Mouse (Mus musculus) T-helper 1 cell (primary cell): Measurements from ENCODE around the gene Hic1.

Experiments
- in situ Hi-C: fragments of 300-600 bp; cut with MboI, MseI; formaldehyde crosslinking; loops from one replicate; pipeline ENCODE4 v1.15.1; 2025; ENCODE audit warnings: high pct_unique_total_duplicates

Hic1 gene

DNA sequence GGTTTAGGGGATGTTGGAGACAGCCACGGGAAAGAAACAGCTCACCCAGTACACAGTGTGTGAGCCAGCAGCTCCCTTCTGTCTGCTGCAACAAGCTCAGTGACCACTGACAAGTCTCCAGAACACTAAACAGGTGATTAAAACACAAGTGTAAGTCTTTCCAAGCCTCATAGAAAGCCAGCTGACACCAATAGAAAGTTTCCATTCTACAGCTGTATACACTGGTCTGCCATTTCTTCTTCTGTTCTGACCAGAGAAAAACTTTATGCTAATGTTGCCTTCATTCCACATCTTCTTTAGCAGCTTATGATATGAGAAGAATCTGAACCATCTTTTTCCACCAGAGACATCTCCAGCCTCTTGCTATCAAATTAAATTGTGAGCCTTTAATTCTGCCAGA is 48.0 kb downstream of the Hic1 start:
- in situ Hi-C loops: no loop called here

GRCm38 (mm10) chr11:75119841-75120240 is 49.5 kb downstream of the Hic1 start:
- in situ Hi-C loops: no loop called here

DNA sequence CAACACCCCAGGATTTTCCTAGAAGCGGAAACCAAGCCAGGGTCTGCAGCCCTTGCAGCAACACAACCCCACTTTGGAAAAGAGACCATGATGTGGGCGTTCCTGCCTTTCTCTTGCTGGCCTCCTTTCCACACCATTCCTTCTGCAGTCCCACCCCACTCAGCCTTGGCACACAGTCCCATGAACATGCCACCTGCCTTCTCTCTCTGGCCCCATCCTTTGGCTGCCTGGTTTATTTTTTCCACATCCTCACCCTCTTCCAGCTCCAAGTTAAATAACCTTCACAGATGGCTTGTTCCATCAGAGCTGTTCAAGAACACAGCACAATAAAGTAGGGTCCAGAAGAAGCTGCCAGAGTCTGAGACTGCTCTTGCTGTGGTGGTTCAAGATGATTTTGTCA is 50.0 kb downstream of the Hic1 start:
- in situ Hi-C loops: no loop called here

GRCm38 (mm10) chr11:75118141-75118540 is 51.2 kb downstream of the Hic1 start:
- in situ Hi-C loops: no loop called here

DNA sequence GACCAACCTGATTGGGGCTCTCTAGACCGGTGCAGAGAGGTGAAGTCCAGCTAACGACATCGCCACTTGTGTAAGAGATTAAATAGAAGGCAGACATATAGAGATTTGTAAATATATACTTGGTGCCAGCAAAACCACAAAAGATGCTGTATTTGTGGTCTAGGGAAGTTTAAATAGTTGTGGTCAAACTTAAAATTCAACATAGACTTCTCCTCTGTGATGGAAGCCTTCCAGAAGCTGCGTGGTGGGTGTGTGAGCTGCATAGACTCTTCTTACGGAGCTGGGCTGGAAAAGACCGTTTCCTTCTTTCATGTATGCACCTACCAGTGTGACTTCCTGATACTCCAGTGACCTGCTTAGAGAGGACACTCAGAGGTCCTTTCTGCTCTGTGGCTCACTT is 52.9 kb downstream of the Hic1 start:
- in situ Hi-C loops: no loop called here
